Mouse (Mus musculus) frontal cortex, postnatal 25 days (tissue): ENCODE data around the gene Magea5.
"Not testable (repeated sequence)": the region's sequence is repeated elsewhere in the genome, so short reads cannot be mapped to it uniquely, and the experiment has no call there.

ENCODE experiments used
- DNase-seq, 2 experiments: peaks; one replicate each; pipeline ENCODE4 v3.0.0; 2022; ENCODE audit warnings: low spot score in 2 of 2

Gene Magea5

GRCm38 (mm10) chrX:155063045-155063444 is at the start of gene Magea5:
TSS of gene Magea5 (minus strand) at chrX:155063145.
- not testable (repeated sequence) for DNase-seq

GRCm38 (mm10) chrX:155098024-155098423 is 35.1 kb upstream of the Magea5 start:
- DNase-seq, result no peak

- not testable (repeated sequence) for DNase-seq
Observed at GRCm38 (mm10) chrX:155093566-155093965, 30.6 kb upstream of the Magea5 start, which contains the start of gene Magea2. TSS of gene Magea2 (minus strand) at chrX:155093666.

GRCm38 (mm10) chrX:155089693-155090092 is 26.7 kb upstream of the Magea5 start, which contains the start of gene Magea1:
TSS of gene Magea1 (minus strand) at chrX:155089793.
- not testable (repeated sequence) for DNase-seq
